Mouse (Mus musculus) heart, adult 10 weeks (tissue): ENCODE measurements around the gene Xylt1. TPM values are rescaled to one million over a fixed set of nuclear protein-coding genes. Genes with fewer than 3 reads are reported as not detected.

Experiments
- polyA plus RNA-seq: library from polyadenylated mRNA; stranded (reverse); fragments of 350-450 nt; fragmentation: Illumina TruSeq; extraction: RNeasy Lipid Tissue Mini Kit (QIAGEN cat#74804); gene quantifications from one replicate; pipeline ENCODE4 v1.2.3, GENCODE M21; 2014; ENCODE audit warnings: low read depth, low replicate concordance

The Xylt1 gene
- polyA plus RNA-seq = 0.92 TPM

DNA sequence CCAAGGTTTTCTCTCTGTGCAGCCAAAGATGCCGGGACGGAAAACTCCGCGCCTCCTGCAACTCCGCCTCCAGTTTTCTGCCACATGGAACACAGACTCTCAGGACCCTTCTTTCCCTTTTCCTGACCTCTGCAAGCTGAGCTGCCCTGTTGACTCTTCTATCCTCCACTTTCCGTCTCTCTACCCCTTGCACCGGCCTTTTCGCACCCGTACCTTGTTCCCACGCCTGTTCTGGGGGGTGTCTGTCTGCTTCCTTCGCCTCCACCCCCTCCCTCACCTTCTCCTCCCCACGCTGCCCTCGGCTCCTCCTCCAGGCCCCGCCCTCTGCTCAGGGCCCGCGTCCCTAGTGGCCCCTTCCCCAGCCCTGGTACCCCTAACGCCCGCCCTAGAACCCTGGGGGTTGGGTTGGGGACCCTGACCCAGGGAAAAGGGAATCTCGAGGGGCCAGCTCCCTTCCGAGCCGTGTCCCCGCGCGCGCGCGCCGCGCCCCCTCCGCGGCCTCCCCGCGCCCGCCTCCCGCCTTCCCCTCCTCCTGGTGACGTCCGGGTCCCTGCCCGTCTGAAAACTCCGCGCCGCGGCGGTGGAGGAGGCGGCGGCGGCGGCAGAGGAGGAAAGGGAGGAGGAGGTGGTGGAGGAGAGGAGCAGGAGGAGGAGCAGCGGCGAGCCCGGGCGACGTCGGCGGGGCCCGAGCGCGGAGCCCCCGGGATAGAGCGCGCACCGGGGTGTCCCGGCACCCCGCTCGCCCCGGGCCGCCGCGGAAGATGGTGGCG, at the start of gene Xylt1:
TSS of gene Xylt1 (plus strand) at position 562 of the 770 bp plus-strand sequence.

